Mouse (Mus musculus): ENCODE data around the gene Nelfe. TPM values are rescaled to one million over a fixed set of nuclear protein-coding genes. Genes with fewer than 3 reads are reported as not detected.

The Nelfe gene
- total RNA-seq, 2 experiments from 2014 or later = 32.1 to 39.1 TPM

- no peak for DNase-seq (ENCODE audit: extremely low spot score in 1 of 2, low spot score in 1 of 2)
Measured at GRCm38 (mm10) chr17:34840736-34841307, 9.4 kb upstream of the Nelfe start.

GRCm38 (mm10) chr17:34844884-34845283 is 5.3 kb upstream of the Nelfe start:
- no peak for DNase-seq (ENCODE audit: extremely low spot score in 1 of 2, low spot score in 1 of 2)

GRCm38 (mm10) chr17:34847192-34847591 is 3.0 kb upstream of the Nelfe start:
- DNase-seq (ENCODE audit: extremely low spot score in 1 of 2, low spot score in 1 of 2) = no peak

GRCm38 (mm10) chr17:34847615-34848014 is 2.6 kb upstream of the Nelfe start:
- DNase-seq (ENCODE audit: extremely low spot score in 1 of 2, low spot score in 1 of 2) = no peak

- DNase-seq (ENCODE audit: extremely low spot score in 1 of 2, low spot score in 1 of 2) = no peak
Measured at GRCm38 (mm10) chr17:34850517-34851125, 430 bp downstream of the Nelfe start.

GRCm38 (mm10) chr17:34853511-34853910 is 3.3 kb downstream of the Nelfe start:
- DNase-seq (ENCODE audit: extremely low spot score in 1 of 2, low spot score in 1 of 2) = no peak

- no peak for DNase-seq (ENCODE audit: extremely low spot score in 1 of 2, low spot score in 1 of 2)
Measured at GRCm38 (mm10) chr17:34854761-34855160, 4.6 kb downstream of the Nelfe start.

- DNase-seq (ENCODE audit: extremely low spot score in 1 of 2, low spot score in 1 of 2) = peak in 1 of 2 experiments; percentile 60
Measured at GRCm38 (mm10) chr17:34855825-34856224, 5.6 kb downstream of the Nelfe start.

GRCm38 (mm10) chr17:34858670-34859069 is 8.5 kb downstream of the Nelfe start:
- no peak for DNase-seq (ENCODE audit: extremely low spot score in 1 of 2, low spot score in 1 of 2)

- DNase-seq (ENCODE audit: extremely low spot score in 1 of 2, low spot score in 1 of 2) = no peak
Measured at GRCm38 (mm10) chr17:34860514-34860913, 10.3 kb downstream of the Nelfe start.

- no peak for DNase-seq (ENCODE audit: extremely low spot score in 1 of 2, low spot score in 1 of 2)
Measured at GRCm38 (mm10) chr17:34861704-34862415, 11.7 kb downstream of the Nelfe start.

GRCm38 (mm10) chr17:34862416-34863081 is 12.4 kb downstream of the Nelfe start, which contains the start of gene Cfb:
TSS of gene Cfb (minus strand) at chr17:34862518.
- no peak for DNase-seq (ENCODE audit: extremely low spot score in 1 of 2, low spot score in 1 of 2)

- no peak for DNase-seq (ENCODE audit: extremely low spot score in 1 of 2, low spot score in 1 of 2)
Measured at GRCm38 (mm10) chr17:34865981-34866380, 15.8 kb downstream of the Nelfe start.

- no peak for DNase-seq (ENCODE audit: extremely low spot score in 1 of 2, low spot score in 1 of 2)
Measured at GRCm38 (mm10) chr17:34874321-34874720, 24.1 kb downstream of the Nelfe start.

GRCm38 (mm10) chr17:34879336-34879879 is 29.2 kb downstream of the Nelfe start, which contains the start of gene Zbtb12:
TSS of gene Zbtb12 (plus strand) at chr17:34879483.
- DNase-seq (ENCODE audit: extremely low spot score in 1 of 2, low spot score in 1 of 2) = no peak

GRCm38 (mm10) chr17:34881166-34881565 is 31.0 kb downstream of the Nelfe start:
- DNase-seq (ENCODE audit: extremely low spot score in 1 of 2, low spot score in 1 of 2) = no peak

GRCm38 (mm10) chr17:34881683-34882310 is 31.6 kb downstream of the Nelfe start, which contains the start of gene Gm20547:
TSS of gene Gm20547 (minus strand) at chr17:34882042.
- no peak for DNase-seq (ENCODE audit: extremely low spot score in 1 of 2, low spot score in 1 of 2)

- no peak for DNase-seq (ENCODE audit: extremely low spot score in 1 of 2, low spot score in 1 of 2)
Measured at GRCm38 (mm10) chr17:34883332-34883731, 33.1 kb downstream of the Nelfe start.

- DNase-seq (ENCODE audit: extremely low spot score in 1 of 2, low spot score in 1 of 2) = no peak
Measured at GRCm38 (mm10) chr17:34884704-34885103, 34.5 kb downstream of the Nelfe start.

GRCm38 (mm10) chr17:34885615-34886014 is 35.4 kb downstream of the Nelfe start:
- DNase-seq (ENCODE audit: extremely low spot score in 1 of 2, low spot score in 1 of 2) = no peak

Measured in layer of hippocampus, postnatal 25 days (tissue).